Mouse (Mus musculus) forebrain, postnatal 0 days (tissue): ENCODE results near the gene Pin4. TPM values are rescaled to one million over a fixed set of nuclear protein-coding genes. Genes with fewer than 3 reads are reported as not detected.

Experiments
- ATAC-seq: fragments of 200-750 bp; cut with Nextera tagmentation; 2 replicates; pipeline ENCODE4 v1.8.0; 2017; ENCODE audit warnings: mild to moderate bottlenecking, moderate library complexity
- DNase-seq: peaks from one replicate; pipeline ENCODE4 v3.0.0-alpha.2; 2015
- H3K27ac ChIP-seq: fragments of 300-500 bp; sonication (generic); 2 replicates; pipeline ENCODE4 v1.5.1; 2014; ENCODE audit warnings: low read depth, mild to moderate bottlenecking, antibody characterized with exemption, low read length, moderate library complexity, mixed read lengths
- H3K27me3 ChIP-seq: fragments of 300-500 bp; sonication (generic); 2 replicates; pipeline ENCODE4 v1.6.1; 2014; ENCODE audit warnings: mild to moderate bottlenecking, low read length, mixed read lengths; ENCODE audit not compliant: insufficient read depth
- H3K36me3 ChIP-seq: fragments of 300-500 bp; sonication (generic); 2 replicates; pipeline ENCODE4 v1.6.1; 2014; ENCODE audit warnings: mild to moderate bottlenecking, moderate library complexity; ENCODE audit not compliant: insufficient read depth
- H3K4me1 ChIP-seq: fragments of 300-500 bp; sonication (generic); 2 replicates; pipeline ENCODE4 v1.6.1; 2014; ENCODE audit warnings: antibody characterized with exemption; ENCODE audit not compliant: insufficient read depth
- H3K4me2 ChIP-seq: fragments of 300-500 bp; sonication (generic); 2 replicates; pipeline ENCODE4 v1.6.1; 2014; ENCODE audit warnings: low read depth, mild to moderate bottlenecking, moderate library complexity
- H3K4me3 ChIP-seq: fragments of 300-500 bp; sonication (generic); 2 replicates; pipeline ENCODE4 v1.5.1; 2014; ENCODE audit warnings: low read depth, low read length, mixed read lengths
- H3K9ac ChIP-seq: fragments of 300-500 bp; sonication (generic); 2 replicates; pipeline ENCODE4 v1.6.1; 2014; ENCODE audit warnings: mild to moderate bottlenecking
- H3K9me3 ChIP-seq: fragments of 300-500 bp; sonication (generic); 2 replicates; pipeline ENCODE4 v1.6.1; 2016; ENCODE audit warnings: low read length
- CTCF ChIP-seq: sonication (generic); IDR thresholded peaks from 2 replicates; pipeline ENCODE4 v1.5.1; 2016; ENCODE audit warnings: antibody characterized with exemption, control low read depth, low read depth
- WGBS: fragments of 180-500 bp; shearing (Covaris S2); extraction: QIAGEN DNeasy Blood & Tissue Kit; methylation state at CpG from one replicate; pipeline ENCODE4 v1.1.7; 2014; 5-methylcytosine and 5-hydroxymethylcytosine counted together
- polyA plus RNA-seq: library from polyadenylated mRNA; unstranded; fragments of >200 nt; fragmentation: Nextera tagmentation; extraction: Ambion mirVana; gene quantifications from 2 replicates; pipeline ENCODE4 v1.2.1, GENCODE M21; 2015
- total RNA-seq: library from RNA; depleted of rRNA; stranded (reverse); fragments of >200 nt; gene quantifications from 2 replicates; pipeline ENCODE4 v1.2.3, GENCODE M21; 2014

Gene Pin4
- total and polyA plus RNA-seq, 2 experiments from 2014 or later = 27.7 to 52.6 TPM

GRCm38 (mm10) chrX:102156618-102157422 lies 37.6 kb downstream of the Pin4 start, which contains the start of gene Ercc6l:
Gene Ercc6l, minus strand, starts transcription at chrX:102157091.
- Histone ChIP-seq H3K27ac (peak within 1 kb of the TSS; percentile 59; the same call in 1 of the 2 replicates), H3K4me3 (peak within 1 kb of the TSS; percentile 43), H3K27me3 (no peaks in the 10 kb centered on the region), H3K36me3 (no peaks in the 10 kb centered on the region), H3K9ac (peak within 1 kb of the TSS; percentile 37; the same call in 1 of the 2 replicates), H3K4me2 (peak within 1 kb of the TSS; percentile 51), H3K9me3 (no peaks in the 10 kb centered on the region), H3K4me1 (no peaks in the 10 kb centered on the region)
- peak; percentile 96 for DNase-seq
- WGBS = 20% methylated on average over 42 of the region's 42 CpGs
- TF ChIP-seq CTCF = no peak
- peak; percentile 100 for ATAC-seq

GRCm38 (mm10) chrX:102157423-102157791 lies 38.2 kb downstream of the Pin4 start:
- H3K27ac ChIP-seq = peak overlapping the region; percentile 59; the same call in 1 of the 2 replicates
- H3K9ac ChIP-seq = peak overlapping the region; percentile 37; the same call in 1 of the 2 replicates
- no peaks in the 10 kb centered on the region for H3K36me3 ChIP-seq
- TF ChIP-seq CTCF = no peak
- no peaks in the 10 kb centered on the region for H3K4me1 ChIP-seq
- 51% methylated on average over 5 of the region's 5 CpGs for WGBS
- H3K4me3 ChIP-seq = peak overlapping the region; percentile 43
- peak overlapping the region; percentile 32 for H3K4me2 ChIP-seq
- ATAC-seq (no peak), DNase-seq (no peak)
- no peaks in the 10 kb centered on the region for H3K27me3 ChIP-seq
- H3K9me3 ChIP-seq = no peaks in the 10 kb centered on the region

- DNase-seq = no peak
- no peak for ATAC-seq
- 47% methylated on average over 2 of the region's 2 CpGs for WGBS
- Histone ChIP-seq H3K4me3 (no peak overlapping the region), H3K9ac (no peak overlapping the region), H3K27ac (no peak overlapping the region), H3K9me3 (no peaks in the 10 kb centered on the region), H3K36me3 (no peaks in the 10 kb centered on the region), H3K4me1 (no peaks in the 10 kb centered on the region), H3K27me3 (no peaks in the 10 kb centered on the region), H3K4me2 (no peak overlapping the region)
- peak; percentile 21; the same call in 1 of the 2 replicates for TF ChIP-seq CTCF
Measured at GRCm38 (mm10) chrX:102159778-102160177, 40.5 kb downstream of the Pin4 start.

- no peak for DNase-seq
- Histone ChIP-seq H3K36me3 (no peaks in the 10 kb centered on the region), H3K4me3 (no peak overlapping the region), H3K9me3 (no peaks in the 10 kb centered on the region), H3K27me3 (no peaks in the 10 kb centered on the region), H3K4me2 (no peak overlapping the region), H3K9ac (no peak overlapping the region), H3K27ac (no peak overlapping the region), H3K4me1 (no peaks in the 10 kb centered on the region)
- TF ChIP-seq CTCF = no peak
- ATAC-seq = no peak
- 70% methylated on average over 2 of the region's 2 CpGs for WGBS
Measured at GRCm38 (mm10) chrX:102160528-102160927, 41.3 kb downstream of the Pin4 start.

GRCm38 (mm10) chrX:102163096-102163495 lies 43.8 kb downstream of the Pin4 start:
- DNase-seq (no peak), ATAC-seq (no peak)
- H3K27ac ChIP-seq = no peak overlapping the region
- no peaks in the 10 kb centered on the region for H3K27me3 ChIP-seq
- no peak overlapping the region for H3K4me3 ChIP-seq
- no peak for TF ChIP-seq CTCF
- no peak overlapping the region for H3K9ac ChIP-seq
- H3K4me1 ChIP-seq = no peaks in the 10 kb centered on the region
- no peaks in the 10 kb centered on the region for H3K9me3 ChIP-seq
- H3K4me2 ChIP-seq = no peak overlapping the region
- no peaks in the 10 kb centered on the region for H3K36me3 ChIP-seq
- WGBS = 46% methylated on average over 2 of the region's 2 CpGs

GRCm38 (mm10) chrX:102163529-102163928 lies 44.3 kb downstream of the Pin4 start:
- ATAC-seq (no peak), DNase-seq (no peak)
- Histone ChIP-seq H3K27ac (no peak overlapping the region), H3K9me3 (no peaks in the 10 kb centered on the region), H3K4me2 (no peak overlapping the region), H3K27me3 (no peaks in the 10 kb centered on the region), H3K4me1 (no peaks in the 10 kb centered on the region), H3K36me3 (no peaks in the 10 kb centered on the region), H3K9ac (no peak overlapping the region), H3K4me3 (no peak overlapping the region)
- 65% methylated on average over 4 of the region's 4 CpGs for WGBS
- no peak for TF ChIP-seq CTCF

- Histone ChIP-seq H3K4me1 (no peaks in the 10 kb centered on the region), H3K4me3 (no peak overlapping the region), H3K9me3 (no peaks in the 10 kb centered on the region), H3K9ac (no peak overlapping the region), H3K4me2 (no peak overlapping the region), H3K27ac (0 out of 2 replicates have a peak overlapping the region, but pooled peaks have one; percentile 45), H3K36me3 (no peaks in the 10 kb centered on the region), H3K27me3 (no peaks in the 10 kb centered on the region)
- DNase-seq = no peak
- ATAC-seq = 0 out of 2 replicates have a peak, but pooled peaks have one; percentile 8
- WGBS = 52% methylated on average over 5 of the region's 5 CpGs
- TF ChIP-seq CTCF = no peak
Measured at GRCm38 (mm10) chrX:102166521-102166920, 47.3 kb downstream of the Pin4 start.
